Mouse (Mus musculus): ENCODE measurements around the gene Ifitm5.

The Ifitm5 gene

DNA sequence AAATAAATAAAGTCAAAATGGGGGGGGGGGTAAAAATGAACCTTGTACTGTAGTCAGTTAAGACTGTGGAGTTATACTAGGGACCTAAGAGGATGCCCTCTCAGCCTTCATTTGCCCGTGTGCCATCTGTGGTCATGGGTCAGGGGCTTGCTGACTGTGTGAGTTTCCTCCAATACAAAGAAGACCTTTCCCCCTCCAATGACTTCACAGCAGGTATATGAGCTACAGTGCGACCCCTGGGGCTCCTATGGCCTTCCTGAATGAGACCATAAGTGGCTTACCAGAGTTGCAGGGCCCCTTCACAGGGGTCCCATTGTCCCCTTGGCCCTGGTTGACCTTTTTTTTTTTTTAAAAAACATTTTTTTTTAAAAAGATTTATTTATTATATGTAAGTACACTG, 11.3 kb upstream of the Ifitm5 start:
- no peak for DNase-seq (ENCODE audit: low read depth, low spot score)

DNA sequence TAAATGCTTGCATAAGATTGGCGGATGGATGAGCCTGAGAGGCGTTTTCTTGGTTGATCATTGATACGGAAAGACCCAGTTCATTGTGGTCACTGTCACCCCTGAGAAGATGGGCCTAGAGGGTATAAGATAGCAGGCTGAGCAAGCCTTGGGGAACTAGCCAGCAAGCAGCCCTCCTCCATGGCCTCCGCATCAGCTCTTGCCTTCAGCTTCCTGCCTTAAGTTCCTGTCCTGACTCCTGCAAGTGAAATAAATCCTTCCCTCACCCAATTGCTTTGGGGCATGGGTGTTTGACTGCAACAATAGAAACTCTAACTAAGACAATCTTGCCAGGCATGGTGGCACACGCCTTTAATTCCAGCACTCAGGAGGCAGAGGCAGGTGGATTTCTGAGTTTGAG, 9.9 kb upstream of the Ifitm5 start:
- DNase-seq (ENCODE audit: low read depth, low spot score) = no peak

DNA sequence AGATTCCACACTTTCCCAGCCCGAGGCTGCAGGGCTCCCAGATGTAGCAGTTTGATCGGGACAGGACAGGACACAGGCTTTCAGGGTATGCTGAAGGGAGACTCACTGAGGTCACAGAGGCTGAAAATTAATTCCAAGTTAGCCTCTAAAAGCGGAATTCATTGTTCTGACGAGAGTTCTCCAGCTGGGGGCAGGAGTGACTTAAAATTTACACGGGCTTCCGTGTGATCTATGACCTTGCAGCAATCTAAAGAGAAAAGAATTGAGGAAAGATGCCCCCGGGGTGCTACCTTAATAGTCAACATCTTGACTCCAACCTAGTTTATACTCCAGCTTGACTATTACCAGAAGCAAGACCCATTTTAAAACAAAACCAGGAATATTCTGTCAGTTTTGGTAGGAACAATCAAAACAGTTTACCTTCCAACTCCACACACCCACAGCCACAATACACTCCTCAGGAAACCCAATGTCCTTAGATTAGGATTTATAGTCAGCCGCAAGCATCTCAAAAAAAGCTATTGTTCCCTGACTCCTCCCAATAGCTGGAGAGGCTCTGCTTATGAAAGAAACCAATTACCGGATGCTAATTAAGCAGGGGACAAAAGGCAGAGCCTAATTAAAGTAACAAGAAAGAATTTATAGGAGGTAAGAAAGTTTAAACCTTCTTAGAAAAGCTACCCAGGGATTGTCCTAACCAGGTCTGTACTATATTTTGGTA, 9.2 kb upstream of the Ifitm5 start:
- DNase-seq (ENCODE audit: low read depth, low spot score) = peak; percentile 52

DNA sequence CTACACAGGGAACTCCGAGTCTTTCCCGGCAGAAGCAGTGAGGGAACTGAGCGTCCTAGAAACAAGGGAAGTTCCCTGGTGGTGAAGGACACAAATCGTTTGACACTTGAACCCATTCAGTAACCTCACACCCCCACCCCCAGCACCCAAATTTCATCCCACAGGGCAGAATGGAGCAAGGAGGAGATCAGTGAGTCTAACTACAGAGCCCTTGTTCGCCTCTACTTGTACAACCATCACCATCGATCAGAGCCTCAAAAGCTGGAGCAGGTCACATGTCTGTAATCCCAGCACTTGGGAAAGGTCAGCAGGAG, 6.4 kb upstream of the Ifitm5 start:
- no peak for DNase-seq (ENCODE audit: low read depth, low spot score)

DNA sequence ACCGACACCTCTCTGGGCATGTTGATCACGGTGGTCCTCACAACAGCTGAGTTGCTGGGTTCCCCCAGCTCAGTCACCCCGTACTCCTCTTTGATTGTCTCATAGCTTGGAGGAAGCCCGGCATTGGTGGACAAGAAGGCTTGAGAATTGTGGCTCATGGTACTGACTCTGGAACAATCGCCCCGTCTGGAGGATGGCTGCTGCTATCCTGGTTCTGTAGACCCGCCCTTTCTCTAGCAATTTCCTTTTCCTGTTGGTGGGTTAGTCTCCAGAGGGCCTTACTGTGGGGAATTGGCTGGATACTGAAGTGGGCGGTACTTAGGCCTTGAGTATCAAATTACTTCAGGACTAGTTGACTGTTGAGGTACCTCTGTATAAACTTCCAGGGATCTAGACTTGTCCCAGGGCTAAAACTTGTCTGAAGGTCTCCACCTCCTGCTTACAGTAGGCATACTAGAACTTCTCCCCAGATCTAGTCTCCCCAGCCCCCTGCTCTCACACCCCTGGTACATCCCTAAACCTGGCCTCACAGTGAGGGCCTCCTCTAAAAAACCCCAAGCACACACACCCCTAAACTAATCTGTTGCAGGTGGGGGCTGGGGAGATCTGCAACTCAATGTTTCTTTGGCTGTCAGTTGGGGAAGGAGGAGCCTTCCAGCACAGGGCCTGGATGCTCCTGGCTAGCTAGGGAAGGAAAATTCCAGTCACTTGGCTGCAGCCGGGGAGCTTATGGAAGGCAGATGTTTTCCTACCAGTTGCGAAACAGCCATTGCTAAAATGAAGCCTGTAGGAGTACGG, 5.9 kb upstream of the Ifitm5 start, which contains the start of the genes Gm45717 and Ifitm2:
Gene Gm45717 (minus strand): TSS at position 180 of the 798 bp plus-strand sequence.
Gene Ifitm2 (minus strand): TSS at position 230 of the 798 bp plus-strand sequence.
- DNase-seq (ENCODE audit: low read depth, low spot score) = peak; percentile 89

DNA sequence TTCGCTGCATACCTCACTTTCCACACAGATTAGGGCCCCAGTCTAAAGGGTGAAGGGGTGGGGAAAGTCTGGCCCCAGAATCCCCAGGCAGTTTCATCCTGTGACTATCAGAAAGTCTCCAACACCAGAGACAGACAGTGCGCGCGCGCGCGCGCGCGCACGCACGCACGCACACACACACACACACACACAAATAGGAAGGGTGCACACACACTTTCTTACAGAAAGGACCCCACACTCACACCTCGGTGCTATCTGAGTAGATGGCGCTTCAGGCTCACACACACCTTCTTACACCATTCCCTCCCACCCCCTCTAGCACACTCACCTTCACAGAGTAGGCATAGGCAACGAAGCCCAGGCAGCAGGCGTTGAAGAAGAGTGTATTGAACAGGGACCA, 5.3 kb upstream of the Ifitm5 start:
- no peak for DNase-seq (ENCODE audit: low read depth, low spot score)

DNA sequence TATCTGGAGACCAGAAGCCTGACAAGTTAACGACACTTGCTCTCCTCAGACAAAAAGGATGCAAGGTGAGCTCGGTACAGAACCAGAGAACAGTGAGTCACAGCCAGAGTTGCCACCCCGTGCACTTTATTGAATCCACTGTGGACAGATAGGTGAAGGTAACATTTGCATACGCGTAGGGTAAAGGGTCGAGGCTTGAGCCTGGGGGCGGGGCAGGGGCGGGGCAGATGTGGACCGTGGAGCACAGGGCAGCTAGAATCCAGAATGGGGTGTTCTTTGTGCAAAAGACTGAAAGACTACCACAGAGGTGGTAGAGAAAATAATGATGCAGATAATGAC, 4.6 kb upstream of the Ifitm5 start:
- DNase-seq (ENCODE audit: low read depth, low spot score) = no peak

DNA sequence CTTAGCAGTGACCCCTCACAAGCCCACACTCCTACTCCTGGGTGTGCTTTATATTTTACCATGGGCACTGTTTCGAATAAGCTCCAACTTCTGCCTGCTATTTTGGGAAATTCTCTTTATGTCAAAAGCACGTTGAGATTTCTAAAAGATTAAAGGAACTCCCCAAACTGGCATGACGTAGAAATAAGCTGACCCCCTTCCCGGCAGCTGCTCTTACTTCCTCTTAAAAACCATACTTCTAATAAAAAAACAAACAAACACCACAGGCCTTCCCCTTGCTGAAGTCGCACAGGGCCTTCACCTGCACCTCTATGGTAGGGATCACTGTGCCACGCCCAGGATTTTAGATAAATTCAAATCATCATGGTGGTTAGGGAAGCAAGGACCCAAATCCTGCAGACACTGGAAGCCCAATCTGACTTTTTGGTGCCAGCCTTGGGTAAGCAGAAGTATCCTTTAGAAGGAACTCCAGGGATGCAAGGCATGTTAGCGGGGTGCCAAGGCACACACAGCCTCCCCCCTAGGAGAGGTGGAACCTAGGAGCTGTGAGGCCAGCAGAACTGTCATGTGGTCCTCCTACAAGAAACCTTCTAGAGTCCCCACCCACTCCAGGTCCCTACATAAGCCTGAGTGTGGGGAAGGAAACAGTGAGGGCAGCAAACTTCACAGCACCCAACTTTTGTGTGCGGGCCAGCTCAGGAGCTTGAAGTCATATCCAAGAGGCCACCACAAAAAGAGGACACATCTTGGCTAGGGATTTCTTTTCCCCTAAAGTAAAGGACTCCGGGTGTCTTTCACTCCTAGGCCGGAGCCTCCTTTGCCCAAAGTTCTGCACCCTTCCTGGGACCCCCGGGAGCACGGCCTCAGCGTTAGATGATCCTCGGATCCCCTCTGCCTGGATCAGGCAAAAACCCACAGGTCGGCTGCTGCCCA, 4.0 kb upstream of the Ifitm5 start:
- DNase-seq (ENCODE audit: low read depth, low spot score) = no peak

DNA sequence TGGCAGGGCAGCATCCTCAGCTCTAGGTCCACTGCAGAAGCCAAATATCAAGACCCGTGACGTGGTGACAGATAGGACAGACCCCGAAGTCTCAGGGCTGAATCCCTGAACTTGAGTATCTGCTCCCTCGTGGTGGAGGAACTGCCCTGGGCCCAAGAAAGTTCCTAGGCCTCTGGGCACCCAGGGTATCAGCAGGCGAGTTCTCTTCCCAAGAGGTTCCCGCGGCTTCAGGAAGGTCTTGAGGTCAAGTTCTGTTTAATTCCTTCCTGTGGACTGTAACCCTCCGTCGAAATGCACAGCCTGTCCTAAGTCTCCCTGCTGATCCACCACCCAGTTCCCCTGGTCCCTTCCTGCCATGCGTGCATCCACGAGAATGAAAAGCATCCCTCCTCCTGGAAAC, 3.0 kb upstream of the Ifitm5 start:
- no peak for DNase-seq (ENCODE audit: low read depth, low spot score)

DNA sequence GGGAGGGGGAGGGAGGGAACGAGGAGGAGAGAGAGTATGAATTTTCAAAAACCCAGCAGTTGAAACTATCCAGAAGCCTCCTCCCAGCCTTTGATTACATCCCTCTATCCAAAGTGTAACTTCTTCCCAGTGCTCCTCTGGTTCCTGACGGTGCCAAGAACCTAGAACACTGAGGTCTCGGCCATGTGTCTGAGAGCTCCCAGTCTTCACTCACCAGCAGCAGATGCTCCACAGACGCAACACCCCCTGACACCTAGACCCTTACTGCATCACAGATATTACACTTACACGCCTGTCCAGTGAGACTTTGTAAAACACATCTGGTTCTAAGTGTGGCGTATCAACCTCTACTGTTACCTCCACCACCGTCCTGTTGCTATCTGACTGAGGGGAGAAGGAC, 2.4 kb upstream of the Ifitm5 start:
- DNase-seq (ENCODE audit: low read depth, low spot score) = no peak

DNA sequence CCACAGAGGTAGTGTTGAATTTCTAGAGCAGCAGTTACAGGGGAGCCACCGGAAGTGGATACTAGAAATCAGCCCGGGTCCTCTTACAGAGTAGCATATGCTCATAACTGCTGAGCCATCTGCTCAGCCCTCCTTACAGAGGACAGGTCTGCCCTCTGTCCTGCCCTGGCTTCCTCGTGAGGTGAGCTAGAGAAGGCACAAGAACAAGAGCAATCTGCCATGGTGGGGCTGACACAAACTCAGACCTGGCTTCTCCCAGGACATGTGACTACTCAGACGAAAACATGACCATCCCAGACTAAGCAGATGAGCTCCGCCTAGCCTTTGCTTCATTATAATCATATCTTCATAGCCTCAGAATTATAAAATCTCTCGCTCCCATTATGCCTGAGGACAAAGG, 1.7 kb upstream of the Ifitm5 start:
- DNase-seq (ENCODE audit: low read depth, low spot score) = no peak

DNA sequence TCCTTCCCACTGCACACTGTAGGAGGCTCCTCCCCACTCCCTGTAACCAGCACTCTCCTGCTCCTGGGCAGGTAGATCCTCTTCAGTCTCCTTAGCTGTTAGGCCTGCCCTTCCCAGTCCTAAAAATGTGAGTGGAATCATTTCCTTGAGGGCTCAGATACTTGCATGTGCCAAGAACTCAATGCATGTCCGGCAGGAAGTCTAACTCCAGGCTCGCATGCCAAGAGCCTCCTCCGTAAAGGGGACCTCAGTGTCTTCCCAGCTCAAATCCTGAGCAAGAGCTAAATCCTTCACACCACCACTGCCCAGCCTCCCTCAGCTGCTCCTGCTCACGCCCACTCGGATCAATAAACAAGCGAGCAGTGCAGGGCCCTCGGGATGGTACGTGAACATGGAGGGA, 960 bp upstream of the Ifitm5 start:
- no peak for DNase-seq (ENCODE audit: low read depth, low spot score)

DNA sequence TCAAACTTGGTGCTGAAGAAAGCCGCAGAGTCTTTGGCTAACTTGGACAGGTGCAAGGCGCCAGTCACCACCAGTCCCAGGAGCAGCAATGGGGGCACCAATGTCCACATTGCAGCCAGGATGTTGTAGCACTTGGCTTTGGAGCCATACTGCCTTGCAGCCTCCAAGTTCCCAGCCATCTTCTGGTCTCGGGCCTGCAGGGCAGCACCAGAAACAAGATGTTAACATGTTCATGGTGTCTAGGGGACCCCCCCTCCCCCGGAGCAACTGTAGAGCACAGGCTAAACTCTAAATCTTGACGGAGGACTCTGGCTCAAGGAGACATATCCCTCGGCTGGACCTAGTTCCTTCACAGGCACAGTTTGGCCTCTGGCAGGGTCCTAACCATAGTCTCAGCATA, 836 bp downstream of the Ifitm5 start:
- DNase-seq (ENCODE audit: low read depth, low spot score) = no peak

DNA sequence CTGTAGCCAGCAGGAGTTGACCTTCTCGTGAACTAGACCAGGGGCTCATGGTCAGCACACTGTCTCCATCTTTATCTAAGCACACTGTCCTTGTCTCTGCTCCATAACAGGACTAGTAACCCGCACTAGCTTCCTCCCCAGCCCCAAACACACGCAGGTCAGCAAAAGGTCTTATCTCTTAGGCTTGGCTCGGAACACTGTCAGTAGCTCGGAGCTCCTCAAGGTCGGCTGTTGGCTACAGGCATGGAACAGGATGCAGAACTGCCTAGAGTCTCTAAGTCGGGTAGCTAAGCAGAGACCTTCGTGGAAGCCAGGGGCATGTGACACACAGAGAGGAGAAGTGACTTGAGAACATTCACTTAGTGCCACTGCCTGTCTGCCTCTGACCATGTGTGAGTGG, 1.9 kb downstream of the Ifitm5 start:
- DNase-seq (ENCODE audit: low read depth, low spot score) = no peak

DNA sequence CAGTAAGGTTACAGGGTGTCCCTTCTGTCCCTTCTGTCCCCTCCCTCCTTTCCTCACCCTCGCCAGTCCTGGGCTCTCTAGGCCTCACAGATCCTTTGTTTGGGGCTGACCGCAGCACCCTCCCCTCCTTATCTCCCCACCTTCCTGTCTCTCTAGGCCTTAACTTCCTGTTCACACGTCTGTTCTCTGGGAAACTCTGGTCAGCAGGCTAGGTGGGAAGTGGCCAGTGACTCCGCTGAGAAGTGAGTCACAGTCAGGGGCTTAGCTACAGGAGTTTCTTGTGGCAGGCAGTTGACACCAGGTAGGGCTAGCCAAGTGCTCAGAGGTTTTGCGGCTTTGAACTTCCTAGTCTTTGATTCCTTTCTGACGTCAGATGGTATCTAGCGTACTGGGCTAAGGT, 3.1 kb downstream of the Ifitm5 start:
- DNase-seq (ENCODE audit: low read depth, low spot score) = no peak

DNA sequence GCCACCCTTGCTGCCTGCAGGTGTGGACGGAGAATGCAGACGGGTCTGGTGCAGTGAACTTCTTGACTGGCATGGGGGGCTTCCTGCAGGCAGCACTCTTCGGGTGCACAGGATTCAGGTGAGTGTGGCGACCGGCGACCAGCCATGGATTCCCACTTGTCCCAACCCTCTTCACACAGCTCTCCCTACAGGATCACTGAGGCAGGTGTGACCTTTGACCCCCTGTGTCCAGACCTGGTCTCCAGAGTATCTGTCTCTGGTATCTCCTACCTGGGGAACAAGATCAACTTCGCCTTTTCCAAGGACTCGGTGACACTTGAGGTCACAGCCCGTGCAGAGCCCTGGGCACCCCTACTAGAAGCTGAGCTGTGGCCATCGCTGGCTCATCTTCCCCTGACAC, 3.8 kb downstream of the Ifitm5 start:
- no peak for DNase-seq (ENCODE audit: low read depth, low spot score)

DNA sequence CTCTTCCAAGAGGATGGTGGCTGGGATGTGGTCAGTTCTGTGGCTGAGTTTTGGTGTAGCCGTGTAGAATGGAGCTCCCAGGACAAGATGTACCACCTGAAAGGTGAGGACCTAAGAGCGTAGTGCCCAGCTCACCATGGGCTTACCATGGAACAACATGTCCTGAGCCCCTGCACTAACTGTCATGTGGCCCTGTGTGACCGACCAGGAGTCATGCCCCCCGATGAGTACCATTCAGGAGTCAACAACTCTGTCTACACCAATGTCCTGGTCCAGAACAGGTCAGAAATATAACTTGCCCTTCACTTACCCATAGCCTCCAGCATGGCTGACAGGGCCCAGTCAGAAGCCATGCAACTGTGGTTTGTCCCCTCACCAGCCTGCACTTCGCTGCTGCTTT, 4.8 kb downstream of the Ifitm5 start:
- DNase-seq (ENCODE audit: low read depth, low spot score) = no peak

DNA sequence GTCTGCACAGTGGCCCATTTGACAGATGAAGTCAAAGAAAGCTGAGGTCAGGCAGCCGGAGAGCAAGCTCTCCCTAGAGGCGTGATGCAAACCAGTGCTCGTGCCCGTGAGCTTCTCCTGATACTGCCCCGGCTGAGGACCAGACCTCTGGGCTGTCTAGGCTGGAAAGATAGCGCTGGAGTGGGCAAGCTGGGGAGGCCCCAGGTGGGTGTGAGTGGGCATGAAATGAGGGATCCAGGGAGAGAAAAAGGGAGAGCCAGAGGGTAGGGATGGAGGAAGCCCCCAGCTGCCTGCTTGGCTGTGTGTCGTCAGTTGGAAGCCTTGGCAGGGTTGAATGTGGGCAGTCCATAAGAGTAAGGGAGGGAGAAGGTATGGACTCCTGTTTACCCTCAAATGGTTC, 5.9 kb downstream of the Ifitm5 start:
- no peak for DNase-seq (ENCODE audit: low read depth, low spot score)

DNA sequence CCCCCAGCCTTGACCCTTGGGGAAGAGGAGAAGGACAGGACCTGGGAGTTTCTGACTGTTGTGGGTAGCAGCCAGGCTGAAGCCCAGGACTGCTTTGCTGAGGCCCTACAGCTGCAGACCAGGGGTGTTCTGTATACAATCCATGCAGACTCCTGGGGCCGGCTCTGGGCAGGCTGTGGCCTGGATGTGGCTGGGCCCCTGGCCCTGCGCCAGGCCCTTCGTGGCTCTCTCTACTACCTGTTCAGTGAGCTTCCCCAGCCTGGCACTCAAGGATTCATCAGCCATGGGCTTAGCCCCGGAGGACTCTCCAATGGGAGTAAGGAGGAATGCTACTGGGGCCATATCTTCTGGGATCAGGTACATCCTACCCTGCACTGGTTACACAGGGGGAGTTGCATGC, 6.7 kb downstream of the Ifitm5 start:
- no peak for DNase-seq (ENCODE audit: low read depth, low spot score)

DNA sequence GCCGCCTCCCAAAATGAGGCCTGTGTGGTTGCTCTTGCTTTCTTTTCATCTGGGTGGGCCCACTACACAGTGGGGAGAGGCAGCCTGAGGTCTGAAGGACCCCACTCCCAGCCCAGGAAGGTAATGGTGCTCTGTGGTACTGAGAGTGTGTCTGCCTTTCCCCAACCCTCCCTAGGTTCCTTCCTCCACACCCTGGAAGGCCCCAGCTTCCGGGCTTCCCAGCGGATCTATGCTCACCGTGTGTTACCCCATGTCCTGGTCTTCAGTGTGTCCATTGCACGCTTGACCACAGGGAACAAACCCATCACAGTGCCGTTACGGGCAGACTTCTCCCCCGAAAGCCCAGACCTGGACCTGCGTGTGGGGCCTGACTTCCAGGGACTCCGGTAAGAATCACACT, 7.3 kb downstream of the Ifitm5 start:
- DNase-seq (ENCODE audit: low read depth, low spot score) = no peak

DNA sequence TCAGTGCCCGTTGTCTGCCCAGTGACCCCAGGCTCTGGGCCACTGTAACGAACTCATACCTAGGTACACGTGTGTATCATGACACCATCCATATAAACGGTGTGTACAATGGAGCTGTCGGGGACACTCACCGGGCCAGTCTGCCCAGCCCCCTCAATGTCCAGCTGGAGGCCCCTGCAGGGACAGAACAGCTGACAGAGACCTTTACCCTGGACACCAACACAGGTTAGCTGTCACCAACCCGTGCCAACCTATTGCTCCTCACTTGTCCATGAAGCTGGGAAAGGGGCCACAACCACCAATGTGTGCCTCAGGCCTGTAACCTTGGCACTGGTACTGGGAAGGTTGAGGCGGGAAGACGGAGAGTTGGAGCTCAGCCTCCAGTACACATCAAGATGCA, 7.8 kb downstream of the Ifitm5 start:
- DNase-seq (ENCODE audit: low read depth, low spot score) = no peak

Measured in forelimb bud, embryonic 11.5 days (tissue).